Comparison of ENCODE assay signal across 21 mouse cellular contexts in genomic region chr19:17799419-17800185, GRCm38 (mm10). TPM values are rescaled to one million over a fixed set of nuclear protein-coding genes. Genes with fewer than 3 reads are reported as not detected.
A peak's percentile ranks its signal among the peaks of the same experiment; 100 is the strongest.
DNase-seq lines count a peak whose midpoint lies in the region; ATAC-seq and TF ChIP-seq lines count a peak whose summit lies in the region.
"Had no signal": no experiment of that assay in that cellular context is flagged by ENCODE, and none has a peak within 500 bp of the region (broad histone marks: within the 10 kb centered on the region; RNA-seq: fewer than 3 reads in every experiment).

No protein-coding gene starts in this region.

- DNase-seq in forebrain, embryonic 11.5 days (ENCODE audit: low spot score) = no peak
- DNase-seq in liver, adult 2 months (ENCODE audit: extremely low read depth, low read depth, low spot score) = peak; percentile 40
- DNase-seq in liver, embryonic 11.5 days (ENCODE audit: low spot score) = no peak
- peak; percentile 32 for DNase-seq in retina, postnatal 1 day
- no peak for DNase-seq in retina, embryonic 14.5 days (ENCODE audit: low spot score)
- peak; percentile 26 for DNase-seq in telencephalon, adult 2 months (ENCODE audit: low read depth, low spot score)
- DNase-seq: adrenal gland, postnatal 14 days; cerebellum, adult 2 months; cerebellum, postnatal 10 days; gastrocnemius, postnatal 14 days; heart, adult 2 months; heart, postnatal 14 days had no signal

- H3K9ac ChIP-seq in forebrain, embryonic 15.5 days (replicated peaks) = no peak overlapping the region
- H3K9ac ChIP-seq in forebrain, embryonic 11.5 days (ENCODE audit: low read length) = no peak overlapping the region
- H3K9ac ChIP-seq in liver, adult 2 months (ENCODE audit: low read depth, low read length) = no peak overlapping the region
- no peak overlapping the region for H3K9ac ChIP-seq in liver, embryonic 11.5 days (ENCODE audit: low read depth, low read length)
- H3K9ac ChIP-seq: heart, embryonic 15.5 days; hindbrain, embryonic 14.5 days; intestine, embryonic 15.5 days had no signal

- no peak for TF ChIP-seq POLR2A in liver, adult 2 months (IDR thresholded peaks at IDR 0.05; ENCODE audit: extremely low read depth, insufficient read depth, low read length)

- no peak overlapping the region for H3K4me2 ChIP-seq in forebrain, embryonic 15.5 days (replicated peaks)
- no peak overlapping the region for H3K4me2 ChIP-seq in forebrain, embryonic 11.5 days (ENCODE audit: low read depth, low read length, severe bottlenecking)
- no peak overlapping the region for H3K4me2 ChIP-seq in liver, embryonic 11.5 days
- H3K4me2 ChIP-seq: heart, embryonic 11.5 days; heart, embryonic 15.5 days; hindbrain, embryonic 14.5 days; intestine, embryonic 15.5 days had no signal

- H3K36me3 ChIP-seq in forebrain, embryonic 15.5 days = no peaks in the 10 kb centered on the region
- H3K36me3 ChIP-seq in forebrain, embryonic 11.5 days (ENCODE audit: control insufficient read depth, insufficient read depth, low read length) = no peaks in the 10 kb centered on the region
- no peaks in the 10 kb centered on the region for H3K36me3 ChIP-seq in liver, adult 2 months (ENCODE audit: control insufficient read depth, insufficient read depth, low read length)
- H3K36me3 ChIP-seq in liver, embryonic 11.5 days (ENCODE audit: control insufficient read depth, insufficient read depth, low read length) = no peaks in the 10 kb centered on the region
- H3K36me3 ChIP-seq: embryonic facial prominence, embryonic 10.5 days; heart, embryonic 15.5 days; intestine, embryonic 15.5 days had no signal

- peak; percentile 32; the same call in 1 of the 2 replicates for ATAC-seq in forebrain, embryonic 15.5 days (replicated peaks)
- no peak for ATAC-seq in forebrain, embryonic 11.5 days (replicated peaks; ENCODE audit: low FRiP score)
- no peak for ATAC-seq in liver, embryonic 11.5 days (replicated peaks; ENCODE audit: low FRiP score)
- ATAC-seq: activated CD4-positive, CD25-positive, alpha-beta regulatory T cell, adult 4 months; Patski had no signal

- no peaks in the 10 kb centered on the region for H3K27me3 ChIP-seq in forebrain, embryonic 15.5 days
- no peaks in the 10 kb centered on the region for H3K27me3 ChIP-seq in forebrain, embryonic 11.5 days (ENCODE audit: control insufficient read depth, insufficient read depth, low read length)
- H3K27me3 ChIP-seq in liver, adult 2 months (ENCODE audit: control insufficient read depth, insufficient read depth, low read length) = no peaks in the 10 kb centered on the region
- no peaks in the 10 kb centered on the region for H3K27me3 ChIP-seq in liver, embryonic 11.5 days (replicated peaks; ENCODE audit: control insufficient read depth, insufficient read depth, low read length)
- H3K27me3 ChIP-seq: CH12.LX; heart, embryonic 15.5 days; intestine, embryonic 15.5 days; Patski had no signal

- no peak overlapping the region for H3K4me3 ChIP-seq in forebrain, embryonic 15.5 days
- H3K4me3 ChIP-seq in forebrain, embryonic 11.5 days (ENCODE audit: low read depth, low read length) = no peak overlapping the region
- no peak overlapping the region for H3K4me3 ChIP-seq in liver, adult 2 months (ENCODE audit: insufficient read depth, low read depth, low read length)
- H3K4me3 ChIP-seq in liver, embryonic 11.5 days (ENCODE audit: low read depth, low read length) = no peak overlapping the region
- H3K4me3 ChIP-seq: embryonic facial prominence, embryonic 10.5 days; heart, adult 2 months; heart, embryonic 15.5 days; intestine, embryonic 15.5 days had no signal

- peaks cover 8% of the 10 kb centered on the region; the same call in 1 of the 2 replicates for H3K79me2 ChIP-seq in liver, adult 2 months (ENCODE audit: control insufficient read depth, insufficient read depth, low read length)

- WGBS in forebrain, embryonic 15.5 days = 83% methylated on average over 4 of the region's 4 CpGs
- 90% methylated on average over 4 of the region's 4 CpGs for WGBS in forebrain, embryonic 11.5 days
- WGBS in liver, adult 2 months = 64% methylated on average over 4 of the region's 4 CpGs
- 86% methylated on average over 4 of the region's 4 CpGs for WGBS in liver, embryonic 11.5 days

- no peaks in the 10 kb centered on the region for H3K9me3 ChIP-seq in forebrain, embryonic 15.5 days
- no peaks in the 10 kb centered on the region for H3K9me3 ChIP-seq in forebrain, embryonic 11.5 days (ENCODE audit: control insufficient read depth, low read length)
- no peaks in the 10 kb centered on the region for H3K9me3 ChIP-seq in liver, embryonic 11.5 days (ENCODE audit: control insufficient read depth, low read length)
- H3K9me3 ChIP-seq: embryonic facial prominence, embryonic 10.5 days; heart, embryonic 15.5 days; intestine, embryonic 15.5 days had no signal

- H3K4me1 ChIP-seq in forebrain, embryonic 15.5 days = 0 out of 2 replicates have a peak, but pooled peaks cover 6% of the 10 kb centered on the region
- H3K4me1 ChIP-seq in forebrain, embryonic 11.5 days (replicated peaks; ENCODE audit: control insufficient read depth, insufficient read depth, low read length) = no peaks in the 10 kb centered on the region
- H3K4me1 ChIP-seq in liver, adult 2 months (ENCODE audit: control insufficient read depth, insufficient read depth, low read length) = peaks cover 1% of the 10 kb centered on the region; the same call in 1 of the 2 replicates
- no peaks in the 10 kb centered on the region for H3K4me1 ChIP-seq in liver, embryonic 11.5 days (replicated peaks; ENCODE audit: control insufficient read depth, insufficient read depth, low read length)
- H3K4me1 ChIP-seq: embryonic facial prominence, embryonic 10.5 days; heart, embryonic 15.5 days; intestine, embryonic 15.5 days had no signal

- no peak for TF ChIP-seq CTCF in liver, adult 2 months (IDR thresholded peaks at IDR 0.05; ENCODE audit: low read depth, low read length)

- no peak overlapping the region for H3K27ac ChIP-seq in forebrain, embryonic 15.5 days (replicated peaks)
- no peak overlapping the region for H3K27ac ChIP-seq in forebrain, embryonic 11.5 days (ENCODE audit: low read depth, low read length)
- H3K27ac ChIP-seq in liver, adult 2 months (replicated peaks; ENCODE audit: insufficient read depth, low read depth, low read length) = no peak overlapping the region
- no peak overlapping the region for H3K27ac ChIP-seq in liver, embryonic 11.5 days (ENCODE audit: low read depth, low read length)
- H3K27ac ChIP-seq: embryonic facial prominence, embryonic 10.5 days; heart, adult 2 months; heart, embryonic 15.5 days; hindbrain, embryonic 14.5 days; intestine, embryonic 15.5 days had no signal

RNA-seq across cellular contexts. Expression of gene Pcsk5, which starts 37.8 kb away (rescaled TPM):
- polyA plus RNA-seq in forebrain, embryonic 15.5 days (2015; fragmentation: Nextera tagmentation; extraction: Ambion mirVana) = 7.5 and 7.7 TPM in 2 replicates
- polyA plus RNA-seq in forebrain, embryonic 11.5 days (2014; fragmentation: Nextera tagmentation; extraction: Ambion mirVana) = 13.3 and 13.5 TPM in 2 replicates
- 9.9 and 10.8 TPM in 2 replicates for total RNA-seq in liver, adult 2 months (2014; rRNA removed)
- 4.2 and 4.7 TPM in 2 replicates for polyA plus RNA-seq in liver, adult 2 months (2012; rRNA removed)
- polyA plus RNA-seq in liver, embryonic 11.5 days (2014; fragmentation: Nextera tagmentation; extraction: Ambion mirVana) = 4.5 and 4.8 TPM in 2 replicates
- total RNA-seq: CH12.LX had no signal
- polyA plus RNA-seq: activated CD4-positive, CD25-positive, alpha-beta regulatory T cell, adult 4 months had no signal

Comparison
In these comparisons a context has a peak if more than half of its experiments do, and no peak if none do; other contexts are left out.
1. DNase-seq: peak in liver, adult 2 months (single experiment), retina, postnatal 1 day (single experiment) and telencephalon, adult 2 months (single experiment); none in forebrain, embryonic 11.5 days (single experiment), liver, embryonic 11.5 days (single experiment) and retina, embryonic 14.5 days (single experiment).